Mouse (Mus musculus): ENCODE results near the gene Znrd1as. TPM values are rescaled to one million over a fixed set of nuclear protein-coding genes. Genes with fewer than 3 reads are reported as not detected.
"Not testable (repeated sequence)": the region's sequence is repeated elsewhere in the genome, so short reads cannot be mapped to it uniquely, and the experiment has no call there.

Gene Znrd1as
- total and polyA plus RNA-seq, 2 experiments from 2014 or later: 2.0 to 2.6 TPM

GRCm38 (mm10) chr17:36982253-36983155 lies 24.1 kb downstream of the Znrd1as start:
- no peaks in the 10 kb centered on the region for H3K36me3 ChIP-seq (ENCODE audit: insufficient read depth)
- H3K27ac ChIP-seq (ENCODE audit: low read depth, low read length): no peak overlapping the region
- H3K9ac ChIP-seq: no peak overlapping the region
- no peak for DNase-seq
- H3K4me1 ChIP-seq (ENCODE audit: insufficient read depth): no peaks in the 10 kb centered on the region
- WGBS: 35% methylated on average over 5 of the region's 5 CpGs
- no peak overlapping the region for H3K4me2 ChIP-seq (ENCODE audit: low read depth)
- no peaks in the 10 kb centered on the region for H3K9me3 ChIP-seq (ENCODE audit: low read length)
- peaks cover under 1% of the 10 kb centered on the region; the same call in 1 of the 2 replicates for H3K27me3 ChIP-seq (ENCODE audit: insufficient read depth, low read length)
- no peak for TF ChIP-seq CTCF (IDR thresholded peaks at IDR 0.05; ENCODE audit: low read depth)
- H3K4me3 ChIP-seq (ENCODE audit: low read depth, low read length): no peak overlapping the region
- ATAC-seq: no peak

DNA sequence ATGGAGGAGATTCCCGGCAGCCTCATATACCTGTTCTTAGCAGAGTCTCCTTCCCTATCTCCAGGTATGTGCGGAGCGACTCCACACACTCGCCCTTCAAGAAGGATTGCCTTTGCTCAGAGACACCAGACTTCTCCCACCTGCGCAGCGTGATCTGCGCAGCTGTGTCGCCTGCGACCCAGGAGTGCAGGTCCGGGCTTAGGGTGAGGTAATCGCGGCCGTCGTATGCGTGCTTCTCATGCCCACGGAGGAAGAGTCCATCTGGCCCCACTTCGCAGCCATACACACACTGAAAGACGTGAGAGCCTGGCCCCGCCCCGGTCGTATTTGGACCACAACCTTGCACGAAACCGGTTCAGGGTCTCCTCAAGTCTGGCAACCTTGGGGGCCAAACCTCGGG lies 30.1 kb downstream of the Znrd1as start:
- H3K4me1 ChIP-seq (ENCODE audit: insufficient read depth): no peaks in the 10 kb centered on the region
- WGBS: 8% methylated on average over 24 of the region's 24 CpGs
- ATAC-seq (0 out of 2 replicates have a peak, but pooled peaks have one; percentile 27), DNase-seq (no peak)
- H3K4me3 ChIP-seq (ENCODE audit: low read depth, low read length): peak overlapping the region; percentile 14; the same call in 1 of the 2 replicates
- H3K36me3 ChIP-seq (ENCODE audit: insufficient read depth): no peaks in the 10 kb centered on the region
- H3K27ac ChIP-seq (ENCODE audit: low read depth, low read length): no peak overlapping the region
- no peaks in the 10 kb centered on the region for H3K9me3 ChIP-seq (ENCODE audit: low read length)
- H3K9ac ChIP-seq: no peak overlapping the region
- TF ChIP-seq CTCF (IDR thresholded peaks at IDR 0.05; ENCODE audit: low read depth): no peak
- H3K27me3 ChIP-seq (ENCODE audit: insufficient read depth, low read length): peaks cover 16% of the 10 kb centered on the region; the same call in 1 of the 2 replicates
- no peak overlapping the region for H3K4me2 ChIP-seq (ENCODE audit: low read depth)

DNA sequence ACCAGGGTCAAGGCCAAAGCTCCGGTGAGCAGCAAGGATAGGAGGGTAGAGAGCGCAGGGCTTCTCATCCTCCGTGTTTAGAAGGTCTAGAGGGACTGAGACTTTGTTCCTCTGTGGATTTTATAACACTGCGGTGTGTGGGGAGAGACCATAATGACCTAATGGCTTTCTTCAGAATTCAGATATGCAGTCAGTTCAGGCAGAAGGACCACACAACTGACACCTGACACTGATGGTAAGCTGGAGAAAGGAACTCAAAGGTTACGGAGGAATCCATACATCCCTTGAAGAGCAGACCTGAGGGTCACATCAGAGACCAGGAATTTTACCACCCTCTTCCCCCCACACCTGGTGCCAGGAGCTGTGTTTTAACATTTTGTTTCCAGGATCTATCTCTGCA lies 31.0 kb downstream of the Znrd1as start, which contains the start of gene H2-M5:
Gene H2-M5, minus strand, starts transcription at position 101 of the 400 bp plus-strand sequence.
- Histone ChIP-seq H3K9me3 (ENCODE audit: low read length) (no peaks in the 10 kb centered on the region), H3K4me1 (ENCODE audit: insufficient read depth) (no peaks in the 10 kb centered on the region), H3K9ac (no peak within 1 kb of the TSS), H3K27me3 (ENCODE audit: insufficient read depth, low read length) (peaks cover 16% of the 10 kb centered on the region; the same call in 1 of the 2 replicates), H3K27ac (ENCODE audit: low read depth, low read length) (no peak within 1 kb of the TSS), H3K36me3 (ENCODE audit: insufficient read depth) (no peaks in the 10 kb centered on the region), H3K4me3 (ENCODE audit: low read depth, low read length) (peak within 1 kb of the TSS; percentile 14; the same call in 1 of the 2 replicates), H3K4me2 (ENCODE audit: low read depth) (no peak within 1 kb of the TSS)
- DNase-seq (no peak), ATAC-seq (no peak)
- no peak for TF ChIP-seq CTCF (IDR thresholded peaks at IDR 0.05; ENCODE audit: low read depth)
- 23% methylated on average over 5 of the region's 5 CpGs for WGBS

DNA sequence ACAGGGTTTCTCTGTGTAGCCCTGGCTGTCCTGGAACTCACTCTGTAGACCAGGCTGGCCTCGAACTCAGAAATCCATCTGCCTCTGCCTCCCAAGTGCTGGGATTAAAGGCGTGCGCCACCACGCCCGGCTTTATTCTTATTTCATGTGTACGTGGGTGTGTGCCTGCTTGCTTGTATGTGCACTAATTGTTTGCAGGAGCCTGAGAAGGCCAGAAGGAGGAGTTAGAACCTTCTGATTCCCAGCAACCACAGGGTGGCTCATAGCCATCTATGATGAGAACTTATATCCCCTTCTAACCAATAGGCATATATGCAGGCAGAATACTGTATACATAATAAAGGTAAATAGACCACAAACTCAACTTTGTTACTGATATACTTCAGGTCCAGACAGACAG lies 32.2 kb downstream of the Znrd1as start:
- not testable (repeated sequence) for DNase-seq; H3K9ac ChIP-seq; H3K4me3 ChIP-seq (ENCODE audit: low read depth, low read length); H3K27ac ChIP-seq (ENCODE audit: low read depth, low read length); H3K4me1 ChIP-seq (ENCODE audit: insufficient read depth); H3K9me3 ChIP-seq (ENCODE audit: low read length); H3K4me2 ChIP-seq (ENCODE audit: low read depth); ATAC-seq; H3K36me3 ChIP-seq (ENCODE audit: insufficient read depth)
- WGBS: 94% methylated on average over 6 of the region's 6 CpGs
- H3K27me3 ChIP-seq (ENCODE audit: insufficient read depth, low read length): peaks cover 16% of the 10 kb centered on the region; the same call in 1 of the 2 replicates

GRCm38 (mm10) chr17:36992336-36993104 lies 34.1 kb downstream of the Znrd1as start:
- Histone ChIP-seq H3K27me3 (ENCODE audit: insufficient read depth, low read length) (peaks cover 15% of the 10 kb centered on the region; the same call in 1 of the 2 replicates), H3K9ac (no peak overlapping the region), H3K4me3 (ENCODE audit: low read depth, low read length) (no peak overlapping the region), H3K4me1 (ENCODE audit: insufficient read depth) (no peaks in the 10 kb centered on the region), H3K4me2 (ENCODE audit: low read depth) (no peak overlapping the region), H3K27ac (ENCODE audit: low read depth, low read length) (no peak overlapping the region), H3K9me3 (ENCODE audit: low read length) (no peaks in the 10 kb centered on the region), H3K36me3 (ENCODE audit: insufficient read depth) (no peaks in the 10 kb centered on the region)
- TF ChIP-seq CTCF (IDR thresholded peaks at IDR 0.05; ENCODE audit: low read depth): no peak
- ATAC-seq: no peak
- WGBS: 80% methylated on average over 3 of the region's 3 CpGs
- no peak for DNase-seq

- Histone ChIP-seq H3K36me3 (ENCODE audit: insufficient read depth) (no peaks in the 10 kb centered on the region), H3K9me3 (ENCODE audit: low read length) (no peaks in the 10 kb centered on the region), H3K27ac (ENCODE audit: low read depth, low read length) (no peak overlapping the region), H3K4me1 (ENCODE audit: insufficient read depth) (no peaks in the 10 kb centered on the region), H3K27me3 (ENCODE audit: insufficient read depth, low read length) (peaks cover 8% of the 10 kb centered on the region; the same call in 1 of the 2 replicates), H3K9ac (no peak overlapping the region), H3K4me3 (ENCODE audit: low read depth, low read length) (no peak overlapping the region), H3K4me2 (ENCODE audit: low read depth) (no peak overlapping the region)
- TF ChIP-seq CTCF (IDR thresholded peaks at IDR 0.05; ENCODE audit: low read depth): no peak
- 88% methylated on average over 4 of the region's 4 CpGs for WGBS
- ATAC-seq: no peak
- DNase-seq: no peak
Measured at GRCm38 (mm10) chr17:36993770-36994325, 35.5 kb downstream of the Znrd1as start.
